Mouse (Mus musculus) E14TG2a.4 (cell line): ENCODE results near the gene Poc1b.

ENCODE experiments used
- CTCF ChIP-seq: conservative IDR thresholded peaks from 2 replicates; pipeline ENCODE4 v1.5.1; 2014; ENCODE audit warnings: low read length
- NANOG ChIP-seq: IDR thresholded peaks from 2 replicates; pipeline ENCODE4 v1.6.1; 2014; ENCODE audit warnings: borderline replicate concordance, low read length, mixed read lengths

GRCm38 (mm10) chr10:99095114-99095513 lies 11.7 kb upstream of the Poc1b start:
- TF ChIP-seq CTCF (no peak), NANOG (no peak)
